Mouse (Mus musculus) cerebellum, postnatal 4 days (tissue): ENCODE data around the gene Ankrd28.
A peak's percentile ranks its signal among the peaks of the same experiment; 100 is the strongest.
"Not testable (repeated sequence)": the region's sequence is repeated elsewhere in the genome, so short reads cannot be mapped to it uniquely, and the experiment has no call there.

ENCODE experiments used
- DNase-seq, 2 experiments: peaks; one replicate each; pipeline ENCODE4 v3.0.0; 2022; ENCODE audit warnings: low spot score in 2 of 2, mixed read lengths in 1 of 2

The Ankrd28 gene

DNA sequence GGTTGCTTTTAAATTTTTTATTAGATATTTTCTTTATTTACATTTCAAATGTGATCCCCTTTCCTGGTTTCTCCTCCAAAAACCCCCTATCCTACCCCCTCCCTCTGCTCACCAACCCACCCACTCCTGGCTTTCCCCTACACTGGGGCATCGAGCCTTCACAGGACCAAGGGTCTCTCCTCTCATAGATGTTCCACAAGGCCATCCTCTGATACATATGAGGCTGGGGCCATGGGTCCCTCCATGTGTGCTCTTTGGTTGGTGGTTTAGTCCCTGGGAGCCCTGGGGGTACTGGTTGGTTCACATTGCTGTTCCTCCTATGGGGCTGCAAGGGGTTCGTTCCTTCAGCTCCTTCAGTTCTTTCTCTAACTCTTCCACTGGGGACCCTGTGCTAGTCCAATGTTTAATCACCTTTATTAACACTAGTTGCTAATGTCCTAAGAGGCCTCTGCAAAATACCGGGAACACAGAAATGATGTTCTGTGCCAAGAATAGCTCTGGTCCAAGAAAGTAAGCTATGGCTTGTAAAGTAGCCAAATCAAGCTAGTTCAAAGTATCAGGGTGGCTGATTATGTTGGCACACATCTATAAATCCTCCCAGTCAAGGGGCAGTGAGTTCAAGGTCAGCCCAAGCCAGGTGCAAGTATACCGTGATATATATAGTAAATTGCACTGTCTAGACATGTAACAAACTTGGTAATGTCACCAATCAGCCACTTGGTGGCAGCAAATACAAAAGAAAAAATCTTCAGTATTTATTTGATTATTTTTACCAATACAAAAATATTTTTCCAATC lies 36.3 kb downstream of the Ankrd28 start:
- no peak for DNase-seq

DNA sequence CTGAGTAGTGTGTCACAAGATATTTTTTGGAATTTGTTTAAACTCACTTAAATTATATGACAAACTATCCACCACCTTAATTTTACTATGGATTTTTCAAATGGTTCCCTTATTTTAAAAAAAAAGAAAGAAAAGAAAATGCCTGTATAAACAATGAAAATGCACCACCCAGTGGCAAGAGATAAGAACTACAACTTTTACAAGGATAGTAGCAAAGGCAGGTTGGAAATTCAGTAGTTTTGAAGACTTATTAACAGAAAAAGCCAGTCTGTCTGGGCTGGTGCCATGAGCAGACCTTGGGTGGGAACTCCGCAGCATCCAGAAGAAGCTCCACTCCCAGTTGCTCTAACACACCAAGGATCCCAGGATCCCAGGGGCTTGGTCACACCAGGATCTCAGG lies 39.7 kb downstream of the Ankrd28 start:
- DNase-seq: no peak

DNA sequence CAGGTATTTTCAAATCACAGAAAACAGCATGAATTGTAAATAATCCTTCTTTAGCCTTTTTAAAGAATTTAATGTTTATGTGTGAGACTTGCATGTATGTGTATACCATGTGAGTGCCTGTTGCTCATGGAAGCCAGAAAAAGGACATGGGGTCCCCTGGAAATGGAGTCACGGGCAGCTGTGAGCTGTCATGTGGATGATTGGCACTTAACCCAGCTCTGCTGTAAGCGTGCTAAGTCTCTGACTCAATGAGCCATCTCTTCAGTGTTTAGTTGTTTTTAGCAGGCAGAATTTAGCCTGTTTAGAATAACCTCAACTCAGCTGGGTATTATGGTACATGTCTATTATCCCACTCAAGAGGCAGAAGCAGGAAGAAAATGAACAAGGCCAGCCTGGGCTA lies 43.5 kb downstream of the Ankrd28 start:
- no peak for DNase-seq

DNA sequence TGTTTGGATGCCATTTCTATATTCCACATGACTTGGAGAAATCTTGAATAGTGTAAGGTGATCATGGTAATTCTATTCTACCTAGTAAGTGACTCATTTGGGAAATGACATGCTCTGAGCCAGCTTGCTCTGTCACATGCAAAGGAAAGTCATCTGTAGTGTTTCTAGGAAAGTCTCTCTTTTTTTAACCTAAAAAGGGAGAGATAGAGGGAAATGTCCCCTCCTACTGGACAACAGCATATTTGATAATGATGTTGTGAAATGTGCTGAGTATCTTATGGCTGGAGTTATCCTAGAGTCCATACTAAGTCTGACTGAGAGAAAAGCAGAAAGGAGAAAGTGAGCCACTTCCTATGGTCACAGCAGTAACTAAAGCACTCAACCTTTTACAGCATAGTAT lies 44.8 kb downstream of the Ankrd28 start:
- no peak for DNase-seq

DNA sequence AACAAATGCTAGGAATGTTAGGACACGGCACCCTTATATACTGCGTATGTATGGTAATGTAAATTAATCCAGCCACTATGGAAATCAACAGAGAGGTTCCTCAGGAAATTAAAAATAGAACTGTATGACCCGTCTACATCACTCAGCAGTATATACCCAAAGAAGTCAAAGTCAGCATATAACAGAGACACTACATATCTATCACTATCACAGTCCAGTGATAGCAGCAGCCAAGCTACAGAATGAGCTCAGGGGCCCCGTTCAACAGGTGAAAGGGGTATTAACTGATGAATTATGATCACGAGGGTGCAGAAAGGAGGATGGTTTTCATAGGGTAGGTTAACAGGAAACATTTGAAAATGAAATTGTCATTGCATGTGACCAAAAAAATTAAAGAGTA lies 45.5 kb downstream of the Ankrd28 start:
- DNase-seq: no peak

DNA sequence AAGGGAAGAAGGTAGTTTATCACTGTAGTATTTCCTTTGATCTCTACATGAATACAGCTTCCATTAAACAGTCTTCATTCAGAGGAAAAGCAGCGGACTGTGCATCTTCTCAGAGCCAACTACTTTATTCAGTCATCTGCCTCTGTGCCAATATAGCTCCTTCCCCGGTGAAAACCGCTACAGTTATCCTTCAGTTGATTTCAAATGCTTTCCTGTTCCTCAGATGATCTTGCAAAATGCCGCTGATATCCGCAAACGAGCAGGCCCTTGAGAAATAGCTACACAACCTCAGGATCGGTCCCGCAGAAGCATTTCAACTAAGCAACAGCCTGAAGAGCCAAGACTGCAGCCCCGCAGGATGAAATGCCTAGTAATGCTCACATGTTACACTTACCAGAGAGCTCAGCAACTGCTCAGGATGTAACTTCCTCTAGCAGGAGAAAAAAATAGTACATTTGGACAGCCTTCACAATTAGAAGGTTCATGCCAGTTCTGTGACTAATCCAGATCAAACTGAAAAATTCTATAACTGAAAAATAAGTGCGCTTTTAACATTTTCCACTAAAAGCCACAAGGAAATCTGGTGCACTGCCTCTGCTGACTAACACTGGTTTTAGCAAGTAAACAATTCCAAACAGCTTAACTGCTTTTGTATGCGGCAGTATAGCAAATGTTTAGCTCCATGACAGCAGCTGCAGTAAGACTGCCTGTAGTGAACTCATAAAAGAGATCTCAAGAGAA lies 49.0 kb downstream of the Ankrd28 start:
- peak in 1 of 2 experiments; percentile 14 for DNase-seq

DNA sequence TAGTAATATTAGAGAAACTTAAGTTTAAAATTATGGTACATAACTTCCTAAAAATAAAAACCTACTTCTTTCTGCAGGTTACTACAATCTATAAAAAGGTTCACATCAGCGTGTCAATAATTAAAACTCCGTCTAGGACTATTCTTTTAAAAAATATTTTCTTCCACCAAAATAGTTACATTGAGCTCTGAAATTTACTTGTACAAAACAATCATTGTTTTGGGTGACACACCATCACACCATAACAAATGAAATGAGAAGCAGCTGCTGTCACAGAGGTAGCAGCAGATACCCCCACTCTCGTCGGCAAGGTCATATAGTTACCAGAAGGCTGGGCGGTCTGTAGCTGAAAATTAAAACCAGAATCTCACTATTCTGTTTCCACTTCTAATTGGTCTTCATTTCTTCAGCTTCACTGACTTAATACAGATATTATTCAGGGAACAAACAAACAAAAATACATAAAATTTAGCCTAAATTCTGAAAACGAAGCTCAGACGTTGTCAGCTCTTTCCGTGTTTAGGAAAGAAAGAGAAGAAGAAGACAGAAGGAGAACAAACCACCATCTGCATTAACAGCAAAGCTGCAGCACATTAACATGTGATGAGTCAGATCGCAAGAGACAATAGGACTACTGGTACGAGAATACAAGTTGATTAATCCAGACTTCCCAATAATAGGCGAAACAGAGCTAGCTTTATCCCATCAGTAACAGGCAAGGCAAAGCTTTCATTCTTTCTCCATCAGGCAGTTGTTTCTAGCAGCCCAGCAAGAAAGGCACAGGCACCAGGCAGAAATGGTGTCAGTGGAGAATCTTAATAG lies 49.8 kb downstream of the Ankrd28 start:
- no peak for DNase-seq

DNA sequence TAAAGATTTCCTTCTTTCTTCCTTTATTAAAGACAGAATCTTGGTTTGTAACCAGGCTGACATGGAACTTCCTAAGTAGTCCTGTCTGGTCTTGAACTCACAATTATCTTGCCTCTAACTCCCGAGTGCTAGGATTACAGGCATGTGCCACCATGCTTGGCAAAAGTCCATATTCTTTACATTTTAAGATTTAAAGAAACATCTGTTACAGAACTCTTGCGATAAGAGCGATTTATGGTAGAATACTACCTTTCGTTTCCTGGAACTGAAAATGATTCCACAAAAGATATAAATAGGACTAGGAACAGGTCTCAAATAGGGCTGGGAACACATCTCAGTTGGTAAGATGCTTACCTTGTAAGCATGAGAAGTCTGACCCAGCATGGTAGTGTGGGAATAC lies 56.9 kb downstream of the Ankrd28 start:
- no peak for DNase-seq

DNA sequence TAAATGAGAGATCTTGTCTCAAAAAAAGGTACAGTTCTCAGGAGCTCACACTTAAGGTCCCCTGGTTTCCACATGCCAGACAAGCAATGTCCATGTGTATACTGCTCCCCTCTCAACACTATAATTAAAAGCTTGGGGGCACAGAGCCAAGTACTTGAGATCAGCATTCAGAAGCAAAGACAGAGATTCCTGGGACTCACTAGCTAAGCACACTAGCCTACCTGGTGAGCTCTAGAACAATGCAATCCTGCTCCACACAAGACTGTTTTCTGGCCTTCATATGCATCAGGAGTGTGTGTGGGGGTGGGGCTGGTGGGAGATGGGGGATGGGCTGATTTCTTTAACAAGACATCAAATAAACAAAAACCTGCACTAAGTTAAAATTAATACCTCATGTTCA lies 58.2 kb downstream of the Ankrd28 start:
- no peak for DNase-seq

DNA sequence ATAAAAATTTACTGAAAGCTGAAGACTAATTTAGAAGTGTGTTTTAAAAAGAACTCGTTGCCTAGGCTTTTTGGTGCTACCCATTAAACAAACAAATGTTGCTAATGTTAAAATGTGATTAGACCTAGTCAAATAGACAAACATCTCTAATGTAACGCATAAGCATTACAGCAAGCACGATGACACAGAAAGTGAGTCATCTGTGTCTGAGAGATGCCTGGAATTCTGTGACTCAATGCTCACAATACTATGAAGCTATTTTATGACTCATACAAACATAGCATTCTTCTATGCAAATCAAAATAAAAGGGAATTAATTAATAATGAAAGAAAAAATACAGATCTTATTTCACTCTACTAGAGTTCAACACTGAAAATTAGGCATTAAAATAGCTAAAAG lies 61.9 kb downstream of the Ankrd28 start:
- no peak for DNase-seq

DNA sequence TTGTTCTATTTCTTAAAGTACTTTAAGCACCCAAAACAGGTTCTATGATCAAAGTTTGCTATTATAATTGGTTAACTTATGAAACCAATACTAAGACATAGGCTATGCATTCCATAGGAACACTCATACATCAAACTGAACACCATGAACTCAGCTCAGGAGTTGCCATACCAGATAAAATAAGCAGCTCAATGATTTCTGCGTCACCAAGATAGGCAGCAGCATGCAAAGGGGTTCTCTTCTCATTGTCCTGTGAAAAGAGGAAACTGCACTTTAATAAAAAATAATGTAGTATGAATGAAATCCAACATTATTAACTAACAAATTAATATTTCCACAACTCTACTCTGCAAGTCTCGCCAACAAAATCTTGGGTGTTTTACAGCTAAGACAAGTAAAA lies 66.4 kb downstream of the Ankrd28 start:
- DNase-seq: no peak

DNA sequence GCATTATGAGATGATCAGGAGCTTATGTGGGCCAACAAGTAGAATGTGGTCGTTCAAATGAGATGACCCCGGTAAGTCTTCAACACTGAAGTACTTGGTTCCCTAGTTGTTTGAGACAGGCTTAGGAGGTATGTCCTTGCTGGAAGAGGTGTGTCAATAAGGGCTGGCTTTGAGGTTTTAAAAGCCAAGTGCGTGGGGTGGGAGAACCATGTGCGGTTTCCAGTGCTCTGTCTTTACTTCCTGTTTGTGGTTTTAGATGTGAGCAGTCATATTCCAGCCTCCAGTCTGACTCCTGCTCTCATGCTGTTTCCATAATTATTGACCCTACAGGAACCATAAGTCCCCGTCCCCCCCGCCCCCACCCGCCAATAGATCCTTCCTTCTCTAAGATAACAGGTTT lies 68.7 kb downstream of the Ankrd28 start:
- no peak for DNase-seq

DNA sequence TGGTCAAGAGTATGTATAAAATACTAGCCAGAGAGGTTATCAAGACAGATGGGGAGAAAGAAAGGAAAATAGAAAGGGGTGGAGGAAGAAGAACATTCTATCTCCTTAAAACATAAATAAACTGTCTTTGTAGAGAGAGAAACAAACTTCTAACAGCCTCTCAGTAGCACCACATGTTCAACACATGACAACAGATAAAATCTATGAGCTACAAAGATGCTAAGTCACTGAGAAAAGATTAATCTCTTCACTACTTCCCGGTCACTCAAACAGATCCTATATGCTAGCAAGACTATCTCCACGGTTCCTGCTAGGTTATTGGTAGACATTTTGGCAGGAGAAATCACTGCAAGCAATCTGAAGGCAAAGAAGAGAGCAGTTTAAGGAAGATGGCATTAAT lies 71.3 kb downstream of the Ankrd28 start:
- DNase-seq: no peak

DNA sequence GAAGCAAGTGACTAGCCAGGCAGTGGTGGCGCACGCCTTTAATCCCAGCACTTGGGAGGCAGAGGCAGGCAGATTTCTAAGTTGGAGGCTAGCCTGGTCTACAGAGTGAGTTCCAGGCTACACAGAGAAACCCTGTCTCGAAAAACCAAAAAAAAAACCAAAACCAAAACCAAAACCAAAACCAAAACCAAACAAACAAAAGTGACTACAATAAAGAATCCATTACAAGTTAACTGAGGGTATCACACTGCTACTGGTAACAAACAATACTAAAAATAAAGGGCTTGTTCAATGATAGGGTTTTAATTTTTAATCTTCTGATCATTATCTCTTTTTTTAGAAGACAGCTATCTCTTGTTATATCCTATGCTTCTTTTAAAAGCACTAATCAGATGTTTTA lies 72.0 kb downstream of the Ankrd28 start:
- DNase-seq: not testable (repeated sequence)

DNA sequence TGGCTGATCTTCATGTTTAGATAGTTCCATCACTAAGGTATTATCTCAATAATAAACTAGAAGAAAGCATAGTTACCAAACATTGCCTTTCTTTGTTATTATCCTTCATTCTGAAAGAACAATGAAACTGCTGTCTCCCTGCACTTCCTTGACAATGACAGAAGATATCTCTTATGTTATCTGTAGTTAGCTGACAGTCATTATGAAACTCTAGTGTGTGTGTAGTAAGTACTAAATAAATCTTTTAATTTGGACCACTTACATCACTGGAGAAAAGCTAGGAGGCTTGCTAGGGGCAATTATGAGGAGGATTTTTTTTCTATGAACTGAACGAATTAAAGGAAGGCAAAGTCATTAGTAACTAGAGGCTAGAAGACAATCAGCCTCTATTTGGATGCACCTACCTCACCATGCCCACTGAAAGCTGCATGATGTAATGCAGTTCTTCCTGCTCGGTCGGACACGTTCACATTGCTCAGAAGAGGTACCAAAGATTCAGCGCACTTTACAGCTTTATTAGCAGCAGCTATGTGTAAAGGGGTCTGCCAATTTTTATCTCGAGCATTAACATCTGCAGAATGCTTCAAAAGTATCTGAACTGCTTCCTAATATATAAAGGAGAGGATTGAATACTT lies 82.1 kb downstream of the Ankrd28 start:
- no peak for DNase-seq

DNA sequence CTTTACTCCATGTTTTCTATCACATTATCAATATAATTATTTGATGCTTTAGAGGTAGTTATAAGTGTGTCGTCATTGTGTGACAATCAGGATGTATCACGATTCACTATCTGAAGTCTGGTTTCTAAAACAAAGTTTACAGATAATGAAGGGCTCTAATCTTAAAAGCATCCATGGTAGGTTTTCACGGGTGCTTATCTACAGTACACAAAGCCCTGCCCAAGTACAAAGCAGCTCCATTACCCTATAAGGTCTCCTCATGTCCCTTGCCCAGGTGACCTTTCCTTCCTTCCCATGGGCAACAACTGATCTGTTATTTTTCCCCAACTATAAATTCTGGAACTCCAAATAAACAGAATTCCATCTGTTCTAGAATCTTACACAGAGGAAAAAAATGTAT lies 87.9 kb downstream of the Ankrd28 start:
- no peak for DNase-seq

DNA sequence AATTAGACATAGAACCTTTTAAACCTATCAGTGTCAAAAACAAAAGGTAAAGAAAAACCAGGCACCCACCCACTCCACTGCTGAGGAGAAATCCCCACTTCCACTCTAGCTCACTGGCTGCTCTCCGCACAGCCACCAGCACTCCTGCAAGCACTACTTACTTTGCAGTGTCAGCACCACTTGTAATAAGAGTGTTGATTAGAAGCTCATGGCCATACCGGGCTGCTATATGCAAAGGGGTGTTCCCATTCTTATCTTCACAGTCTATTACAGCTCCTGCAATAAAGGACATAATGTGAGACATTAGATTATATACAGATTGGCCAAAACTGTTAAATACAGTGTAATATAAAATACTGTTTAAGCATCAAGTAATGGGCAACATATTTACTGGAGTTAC lies 95.6 kb downstream of the Ankrd28 start:
- DNase-seq: no peak

DNA sequence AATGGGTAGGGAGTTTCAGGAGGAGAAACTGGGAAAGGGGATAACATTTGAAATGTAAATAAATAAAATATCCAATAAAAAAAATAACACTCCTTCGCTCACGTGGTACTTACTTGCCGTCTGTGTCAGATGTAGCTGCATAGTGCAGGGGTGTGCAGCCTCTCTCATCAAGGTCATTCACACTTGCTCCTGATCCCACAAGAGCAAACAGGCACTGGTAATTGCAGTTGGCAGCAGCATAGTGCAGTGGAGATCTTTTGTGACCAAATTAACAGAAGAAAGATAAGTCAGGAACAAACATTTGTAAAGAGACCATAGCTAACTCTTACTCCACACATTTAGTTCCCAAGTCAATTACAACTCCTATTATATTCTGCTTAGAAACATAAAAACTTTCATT lies 102.9 kb downstream of the Ankrd28 start:
- no peak for DNase-seq

DNA sequence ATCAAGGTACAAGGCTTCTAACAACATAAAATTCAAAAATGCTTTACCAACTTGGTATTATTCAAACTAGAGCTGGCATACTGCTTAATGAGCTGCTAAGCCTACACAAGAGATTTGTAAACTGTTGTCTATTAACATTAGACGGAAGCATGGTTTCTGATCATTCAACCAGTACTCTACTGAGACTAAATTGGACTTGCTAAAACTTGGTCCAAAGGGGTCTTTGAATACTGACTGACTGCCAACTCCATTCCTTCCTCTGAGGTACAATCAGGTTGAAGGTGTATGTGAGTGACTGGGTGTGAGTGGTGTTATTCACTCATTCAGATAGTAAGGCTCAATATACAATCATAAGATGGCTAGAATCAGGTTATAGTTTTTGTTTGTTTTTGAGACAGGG lies 107.7 kb downstream of the Ankrd28 start:
- DNase-seq: no peak

DNA sequence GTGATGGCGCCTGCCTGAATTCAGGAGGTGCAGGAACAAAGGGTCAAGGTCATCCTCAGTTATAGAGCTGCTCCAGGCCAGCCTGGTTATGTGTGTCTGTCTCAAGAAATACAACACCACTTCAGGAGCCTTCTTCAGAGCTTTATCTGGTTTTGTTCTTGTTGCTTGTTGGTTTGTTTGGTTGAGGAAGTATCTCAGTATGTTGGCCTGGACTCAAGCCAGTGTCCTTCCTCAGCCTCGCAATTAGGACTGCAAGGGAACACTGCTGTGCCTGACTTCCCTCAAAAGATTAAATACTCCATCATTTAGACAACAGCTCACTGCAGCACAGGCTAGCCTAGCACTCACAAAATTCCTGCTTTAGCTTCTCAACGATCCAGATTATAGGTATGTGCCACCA lies 109.2 kb downstream of the Ankrd28 start:
- no peak for DNase-seq

DNA sequence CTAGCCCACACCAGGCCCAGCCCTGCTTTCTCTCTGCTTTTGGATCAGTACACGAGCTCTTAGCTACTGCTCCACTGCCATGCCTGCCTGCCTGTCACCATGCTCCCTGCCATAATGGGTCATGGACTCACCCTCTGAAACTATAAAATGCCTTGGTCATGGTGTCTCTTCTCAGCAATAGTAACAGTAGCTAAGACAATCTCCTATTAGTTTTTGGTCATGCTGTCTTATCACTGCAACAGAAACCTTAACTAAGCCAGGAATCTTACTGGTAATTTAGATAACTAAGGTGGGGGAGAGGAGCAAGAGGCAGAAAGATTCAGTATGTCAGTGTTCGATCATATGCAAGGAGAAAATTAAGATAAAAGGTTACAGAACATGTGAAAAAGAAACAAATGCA lies 112.1 kb downstream of the Ankrd28 start:
- no peak for DNase-seq

DNA sequence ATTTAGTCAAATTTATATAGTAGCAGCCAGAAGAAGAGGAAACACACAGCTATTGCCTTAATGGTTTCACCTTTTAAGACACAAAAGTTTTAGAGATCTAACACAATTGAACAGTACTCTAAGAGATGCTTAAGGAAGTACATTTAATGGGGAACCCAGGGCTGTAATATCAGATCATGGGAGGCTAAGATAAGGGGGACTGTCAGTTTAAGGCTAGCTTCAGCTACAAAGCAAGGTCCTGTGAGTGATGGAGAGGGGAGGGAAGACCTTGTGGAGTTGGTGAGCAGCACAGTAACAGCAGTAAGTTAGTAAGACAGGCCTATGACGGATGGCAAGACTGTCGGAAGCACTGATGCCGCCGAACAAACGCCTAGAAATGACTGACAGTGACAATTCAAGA lies 113.1 kb downstream of the Ankrd28 start:
- DNase-seq: no peak
